Mouse (Mus musculus): ENCODE data around the gene Fance. TPM values are rescaled to one million over a fixed set of nuclear protein-coding genes. Genes with fewer than 3 reads are reported as not detected.

Gene Fance
- total RNA-seq, 2 experiments from 2014 or later = 10.3 to 11.2 TPM

GRCm38 (mm10) chr17:28291346-28291745 is 22.0 kb upstream of the Fance start:
- DNase-seq (ENCODE audit: low spot score) = no peak

GRCm38 (mm10) chr17:28293716-28294115 is 19.6 kb upstream of the Fance start:
- peak; percentile 76 for DNase-seq (ENCODE audit: low spot score)

GRCm38 (mm10) chr17:28294449-28295333 is 18.6 kb upstream of the Fance start:
- no peak for DNase-seq (ENCODE audit: low spot score)

GRCm38 (mm10) chr17:28298888-28299287 is 14.4 kb upstream of the Fance start:
- DNase-seq (ENCODE audit: low spot score) = no peak

GRCm38 (mm10) chr17:28299669-28300320 is 13.5 kb upstream of the Fance start:
- no peak for DNase-seq (ENCODE audit: low spot score)

- DNase-seq (ENCODE audit: low spot score) = no peak
Observed at GRCm38 (mm10) chr17:28300323-28300722, 13.0 kb upstream of the Fance start.

GRCm38 (mm10) chr17:28300850-28301249 is 12.5 kb upstream of the Fance start:
- no peak for DNase-seq (ENCODE audit: low spot score)

- no peak for DNase-seq (ENCODE audit: low spot score)
Observed at GRCm38 (mm10) chr17:28305172-28305571, 8.1 kb upstream of the Fance start.

GRCm38 (mm10) chr17:28308297-28309195 is 4.8 kb upstream of the Fance start:
- peak; percentile 92 for DNase-seq (ENCODE audit: low spot score)

- DNase-seq (ENCODE audit: low spot score) = no peak
Observed at GRCm38 (mm10) chr17:28310831-28311230, 2.5 kb upstream of the Fance start.

GRCm38 (mm10) chr17:28311366-28312132 is 1.8 kb upstream of the Fance start:
- DNase-seq (ENCODE audit: low spot score) = no peak

GRCm38 (mm10) chr17:28312232-28313211 is 797 bp upstream of the Fance start:
- no peak for DNase-seq (ENCODE audit: low spot score)

- no peak for DNase-seq (ENCODE audit: low spot score)
Observed at GRCm38 (mm10) chr17:28313880-28314225, 534 bp downstream of the Fance start.

GRCm38 (mm10) chr17:28315611-28316160 is 2.4 kb downstream of the Fance start:
- DNase-seq (ENCODE audit: low spot score) = no peak

- no peak for DNase-seq (ENCODE audit: low spot score)
Observed at GRCm38 (mm10) chr17:28316476-28316875, 3.2 kb downstream of the Fance start.

- no peak for DNase-seq (ENCODE audit: low spot score)
Observed at GRCm38 (mm10) chr17:28317091-28317490, 3.8 kb downstream of the Fance start.

- no peak for DNase-seq (ENCODE audit: low spot score)
Observed at GRCm38 (mm10) chr17:28317725-28318124, 4.4 kb downstream of the Fance start.

- no peak for DNase-seq (ENCODE audit: low spot score)
Observed at GRCm38 (mm10) chr17:28321700-28322099, 8.4 kb downstream of the Fance start.

GRCm38 (mm10) chr17:28323786-28324185 is 10.5 kb downstream of the Fance start:
- no peak for DNase-seq (ENCODE audit: low spot score)
